Mouse (Mus musculus) midbrain, embryonic 16.5 days (tissue): ENCODE data around the gene Aasdh. TPM values are rescaled to one million over a fixed set of nuclear protein-coding genes. Genes with fewer than 3 reads are reported as not detected.

Source experiments
- ATAC-seq: fragments of 200-750 bp; cut with Nextera tagmentation; 2 replicates; pipeline ENCODE4 v1.8.0; 2017; ENCODE audit warnings: moderate TSS enrichment
- H3K27ac ChIP-seq: fragments of 300-500 bp; sonication (generic); 2 replicates; pipeline ENCODE4 v1.5.1; 2014; ENCODE audit warnings: mild to moderate bottlenecking, low read length, mixed read lengths
- H3K27me3 ChIP-seq: fragments of 300-500 bp; sonication (generic); 2 replicates; pipeline ENCODE4 v1.6.1; 2014; ENCODE audit warnings: low read depth, low read length, mixed read lengths; ENCODE audit not compliant: control insufficient read depth, insufficient read depth
- H3K36me3 ChIP-seq: fragments of 300-500 bp; sonication (generic); 2 replicates; pipeline ENCODE4 v1.6.1; 2014; ENCODE audit warnings: mild to moderate bottlenecking, low read length, moderate library complexity, mixed read lengths; ENCODE audit not compliant: control insufficient read depth, insufficient read depth
- H3K4me1 ChIP-seq: fragments of 300-500 bp; sonication (generic); 2 replicates; pipeline ENCODE4 v1.6.1; 2014; ENCODE audit warnings: mild to moderate bottlenecking, low read length, mixed read lengths; ENCODE audit not compliant: control insufficient read depth, insufficient read depth
- H3K4me2 ChIP-seq: fragments of 300-500 bp; sonication (generic); 2 replicates; pipeline ENCODE4 v1.6.1; 2014; ENCODE audit warnings: mild to moderate bottlenecking, low read length, mixed read lengths
- H3K4me3 ChIP-seq: fragments of 300-500 bp; sonication (generic); 2 replicates; pipeline ENCODE4 v1.5.1; 2014; ENCODE audit warnings: low read depth, mild to moderate bottlenecking, low read length, moderate library complexity, mixed read lengths
- H3K9ac ChIP-seq: fragments of 300-500 bp; sonication (generic); 2 replicates; pipeline ENCODE4 v1.6.1; 2014; ENCODE audit warnings: low read depth, low read length, mixed read lengths
- H3K9me3 ChIP-seq: fragments of 300-500 bp; sonication (generic); replicated peaks from 2 replicates; pipeline ENCODE4 v1.6.1; 2014; ENCODE audit warnings: mild to moderate bottlenecking, low read length, mixed read lengths; ENCODE audit not compliant: control insufficient read depth, poor library complexity, severe bottlenecking
- WGBS: fragments of 180-500 bp; shearing (Covaris S2); extraction: QIAGEN DNeasy Blood & Tissue Kit; methylation state at CpG from one replicate; pipeline ENCODE4 v1.1.7; 2014; 5-methylcytosine and 5-hydroxymethylcytosine counted together
- polyA plus RNA-seq: library from polyadenylated mRNA; unstranded; fragments of >200 nt; fragmentation: Nextera tagmentation; extraction: Ambion mirVana; gene quantifications from 2 replicates; pipeline ENCODE4 v1.2.1, GENCODE M21; 2015

The Aasdh gene
- 20.7 and 23.9 TPM in 2 replicates for polyA plus RNA-seq

DNA sequence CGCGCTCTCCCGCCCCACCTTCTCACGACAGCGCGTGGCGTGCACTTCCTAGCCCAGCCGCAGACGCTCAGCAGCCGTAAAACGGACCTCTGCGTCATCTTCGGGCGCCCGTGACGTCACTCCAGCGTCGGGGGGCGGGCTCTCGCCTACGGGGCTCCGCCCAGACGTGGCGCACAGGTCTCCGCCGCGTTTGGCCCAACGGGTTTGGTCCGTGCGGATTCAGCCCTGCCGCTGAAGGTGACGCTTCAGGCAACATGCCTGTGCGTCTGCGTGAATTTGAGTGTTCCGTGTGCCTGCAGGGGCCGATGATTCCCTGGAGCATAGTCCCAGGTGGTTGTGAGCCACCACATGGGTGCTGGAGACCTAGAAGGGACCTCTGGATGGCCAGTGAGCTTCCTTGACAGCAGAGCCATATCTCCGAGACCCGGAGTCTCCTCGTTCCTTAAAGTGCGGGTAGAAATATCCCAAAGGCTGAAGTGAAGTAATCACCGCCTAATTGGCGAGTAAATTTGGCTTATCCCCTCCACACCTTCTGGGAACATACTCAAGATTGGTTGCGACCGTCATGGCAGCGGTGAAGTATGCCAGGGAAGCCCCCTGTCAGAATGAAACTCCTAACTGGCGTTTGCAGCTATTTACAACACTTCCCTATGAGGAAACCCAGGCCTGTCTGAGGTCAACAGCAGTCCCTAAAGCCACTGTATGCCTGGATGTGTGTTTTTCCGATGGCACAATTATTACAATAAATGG, at the start of gene Aasdh:
Gene Aasdh, minus strand, starts transcription at position 110 of the 750 bp plus-strand sequence.
- peak; percentile 97 for ATAC-seq
- H3K4me3 ChIP-seq = peak within 1 kb of the TSS; percentile 74
- H3K36me3 ChIP-seq = no peaks in the 10 kb centered on the region
- peak within 1 kb of the TSS; percentile 73 for H3K4me2 ChIP-seq
- WGBS = under 1% methylated on average over 47 of the region's 47 CpGs
- H3K4me1 ChIP-seq = peaks cover 6% of the 10 kb centered on the region; the same call in 1 of the 2 replicates
- H3K27me3 ChIP-seq = no peaks in the 10 kb centered on the region
- H3K9me3 ChIP-seq = no peaks in the 10 kb centered on the region
- peak within 1 kb of the TSS; percentile 89 for H3K27ac ChIP-seq
- H3K9ac ChIP-seq = peak within 1 kb of the TSS; percentile 88

DNA sequence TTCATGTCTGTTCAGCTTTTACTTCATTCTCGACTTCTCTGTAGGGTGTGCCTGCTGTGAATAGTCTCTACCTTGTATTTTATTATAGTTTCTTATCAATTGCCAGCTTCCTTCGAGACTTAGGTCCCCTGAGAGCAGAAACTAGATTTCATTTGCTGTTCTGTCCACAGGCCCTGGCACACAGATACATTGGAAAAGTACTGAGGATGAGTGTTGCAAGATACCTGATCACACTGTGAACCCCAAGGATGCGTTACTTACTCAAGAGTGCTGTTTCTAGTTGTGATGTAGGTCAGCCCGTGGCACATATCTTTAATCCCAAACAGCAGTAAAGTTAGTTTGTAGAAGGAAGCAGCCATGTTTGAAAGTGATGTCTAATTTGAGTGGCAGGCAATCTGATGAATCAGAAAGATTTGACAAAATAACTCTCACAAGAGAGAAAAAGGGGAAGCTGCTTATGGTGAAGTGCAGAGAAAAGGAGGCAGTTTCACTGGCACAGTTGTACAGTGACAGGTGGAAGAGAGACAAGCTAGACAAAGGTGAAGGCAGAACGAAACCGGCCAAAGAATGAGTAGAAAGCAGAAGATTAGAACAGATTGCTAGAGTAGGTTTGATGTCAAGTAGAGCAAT, 49.1 kb upstream of the Aasdh start:
- Histone ChIP-seq H3K27ac (no peak overlapping the region), H3K4me2 (no peak overlapping the region), H3K9me3 (no peaks in the 10 kb centered on the region), H3K4me1 (peaks cover 19% of the 10 kb centered on the region), H3K9ac (no peak overlapping the region), H3K27me3 (no peaks in the 10 kb centered on the region), H3K36me3 (peaks cover 26% of the 10 kb centered on the region), H3K4me3 (no peak overlapping the region)
- no peak for ATAC-seq
- WGBS = 87% methylated on average over 6 of the region's 6 CpGs

GRCm38 (mm10) chr5:76953794-76954193, 48.5 kb upstream of the Aasdh start:
- peaks cover 22% of the 10 kb centered on the region for H3K36me3 ChIP-seq
- ATAC-seq = no peak
- no peaks in the 10 kb centered on the region for H3K9me3 ChIP-seq
- no peak overlapping the region for H3K9ac ChIP-seq
- no peak overlapping the region for H3K4me3 ChIP-seq
- no peak overlapping the region for H3K4me2 ChIP-seq
- WGBS = 82% methylated on average over 3 of the region's 3 CpGs
- H3K4me1 ChIP-seq = peaks cover 19% of the 10 kb centered on the region
- H3K27ac ChIP-seq = no peak overlapping the region
- no peaks in the 10 kb centered on the region for H3K27me3 ChIP-seq

GRCm38 (mm10) chr5:76952112-76953040, 47.1 kb upstream of the Aasdh start:
- Histone ChIP-seq H3K4me1 (peaks cover 20% of the 10 kb centered on the region), H3K9me3 (no peaks in the 10 kb centered on the region), H3K4me3 (peak overlapping the region; percentile 63), H3K4me2 (peak overlapping the region; percentile 86), H3K36me3 (peaks cover 8% of the 10 kb centered on the region; the same call in 1 of the 2 replicates), H3K9ac (peak overlapping the region; percentile 63), H3K27ac (0 out of 2 replicates have a peak overlapping the region, but pooled peaks have one; percentile 81), H3K27me3 (no peaks in the 10 kb centered on the region)
- ATAC-seq = no peak
- WGBS = 18% methylated on average over 7 of the region's 7 CpGs

GRCm38 (mm10) chr5:76951106-76952027, 46.1 kb upstream of the Aasdh start, which contains the start of the genes Paics and Ppat:
TSS of gene Paics (plus strand) at chr5:76951307.
TSS of gene Ppat (minus strand) at chr5:76951578.
- Histone ChIP-seq H3K27me3 (no peaks in the 10 kb centered on the region), H3K27ac (peak within 1 kb of the TSS; percentile 81), H3K9me3 (no peaks in the 10 kb centered on the region), H3K9ac (peak within 1 kb of the TSS; percentile 63), H3K4me1 (peaks cover 22% of the 10 kb centered on the region), H3K4me2 (peak within 1 kb of the TSS; percentile 86), H3K36me3 (no peaks in the 10 kb centered on the region), H3K4me3 (peak within 1 kb of the TSS; percentile 63)
- peak; percentile 97 for ATAC-seq
- WGBS = under 1% methylated on average over 81 of the region's 81 CpGs

GRCm38 (mm10) chr5:76950343-76951105, 45.2 kb upstream of the Aasdh start:
- H3K27me3 ChIP-seq = no peaks in the 10 kb centered on the region
- peak overlapping the region; percentile 48 for H3K27ac ChIP-seq
- H3K4me3 ChIP-seq = peak overlapping the region; percentile 63
- no peak for ATAC-seq
- no peaks in the 10 kb centered on the region for H3K36me3 ChIP-seq
- no peaks in the 10 kb centered on the region for H3K9me3 ChIP-seq
- peak overlapping the region; percentile 56 for H3K9ac ChIP-seq
- H3K4me2 ChIP-seq = peak overlapping the region; percentile 86
- WGBS = under 1% methylated on average over 24 of the region's 24 CpGs
- peaks cover 22% of the 10 kb centered on the region for H3K4me1 ChIP-seq

GRCm38 (mm10) chr5:76947758-76948157, 42.4 kb upstream of the Aasdh start:
- Histone ChIP-seq H3K4me1 (peaks cover 20% of the 10 kb centered on the region), H3K9me3 (no peaks in the 10 kb centered on the region), H3K9ac (no peak overlapping the region), H3K4me3 (no peak overlapping the region), H3K27me3 (no peaks in the 10 kb centered on the region), H3K27ac (no peak overlapping the region), H3K36me3 (no peaks in the 10 kb centered on the region), H3K4me2 (no peak overlapping the region)
- no peak for ATAC-seq
- 98% methylated on average over 4 of the region's 4 CpGs for WGBS
